Mouse (Mus musculus) embryonic stem cell, embryonic (primary cell): Measurements from ENCODE around the gene Esrrg.

ENCODE experiments used
- CTCF ChIA-PET, 4 experiments: fragments of 300-600 bp in 2 of 4; fragments of 350-600 bp in 2 of 4; sonication (Branson Sonifier 250); formaldehyde crosslinking; loops; one replicate each; lab custom pipeline; 2022; ENCODE audit warnings: inconsistent platforms in 2 of 4; lab: Charles Lee
- POLR2A ChIA-PET, 4 experiments: fragments of 300-600 bp in 2 of 4; fragments of 350-600 bp in 2 of 4; sonication (Branson Sonifier 250); formaldehyde crosslinking; loops; one replicate each; lab custom pipeline; 2022; ENCODE audit warnings: antibody characterized with exemption in 4 of 4, inconsistent platforms in 1 of 4; lab: Charles Lee

Esrrg gene

GRCm38 (mm10) chr1:188059006-188059405 is 450.4 kb downstream of the Esrrg start:
- ChIA-PET POLR2A (no interaction called here), CTCF (no interaction called here)

GRCm38 (mm10) chr1:188060493-188060892 is 451.9 kb downstream of the Esrrg start:
- ChIA-PET POLR2A (no interaction called here), CTCF (no interaction called here)

- POLR2A ChIA-PET = interaction anchor here in 1 of 4 experiments (1.6 kb wide), 1 partner anchor 15 kb away, joined by 4 read pairs; no protein-coding TSS in a partner anchor
- CTCF ChIA-PET = no interaction called here
Measured at GRCm38 (mm10) chr1:188068833-188069232, 460.2 kb downstream of the Esrrg start.

GRCm38 (mm10) chr1:188069849-188070248 is 461.3 kb downstream of the Esrrg start:
- POLR2A ChIA-PET = no interaction called here
- CTCF ChIA-PET = no interaction called here

GRCm38 (mm10) chr1:188077561-188078195 is 469.1 kb downstream of the Esrrg start:
- CTCF ChIA-PET = no interaction called here
- POLR2A ChIA-PET = no interaction called here

- ChIA-PET CTCF (no interaction called here), POLR2A (no interaction called here)
Measured at GRCm38 (mm10) chr1:188080261-188080875, 471.8 kb downstream of the Esrrg start.

GRCm38 (mm10) chr1:188082665-188083640 is 474.4 kb downstream of the Esrrg start:
- POLR2A ChIA-PET = no interaction called here
- CTCF ChIA-PET = no interaction called here

- CTCF ChIA-PET = no interaction called here
- POLR2A ChIA-PET = no interaction called here
Measured at GRCm38 (mm10) chr1:188085116-188085879, 476.7 kb downstream of the Esrrg start.

- POLR2A ChIA-PET = no interaction called here
- CTCF ChIA-PET = no interaction called here
Measured at GRCm38 (mm10) chr1:188093724-188094123, 485.1 kb downstream of the Esrrg start.

GRCm38 (mm10) chr1:188101832-188102231 is 493.2 kb downstream of the Esrrg start:
- CTCF ChIA-PET = no interaction called here
- POLR2A ChIA-PET = no interaction called here

- ChIA-PET POLR2A (interaction anchor here in 1 of 4 experiments (0.6 kb wide), 1 partner anchor 239 kb away, joined by 3 read pairs; no protein-coding TSS in a partner anchor), CTCF (no interaction called here)
Measured at GRCm38 (mm10) chr1:188103179-188103578, 494.6 kb downstream of the Esrrg start.

GRCm38 (mm10) chr1:188105516-188105915 is 496.9 kb downstream of the Esrrg start:
- CTCF ChIA-PET = no interaction called here
- POLR2A ChIA-PET = no interaction called here

GRCm38 (mm10) chr1:188107946-188108345 is 499.4 kb downstream of the Esrrg start:
- ChIA-PET CTCF (no interaction called here), POLR2A (no interaction called here)

GRCm38 (mm10) chr1:188111552-188111951 is 503.0 kb downstream of the Esrrg start:
- ChIA-PET POLR2A (no interaction called here), CTCF (no interaction called here)

- ChIA-PET POLR2A (no interaction called here), CTCF (no interaction called here)
Measured at GRCm38 (mm10) chr1:188113240-188113639, 504.6 kb downstream of the Esrrg start.

GRCm38 (mm10) chr1:188118125-188118524 is 509.5 kb downstream of the Esrrg start:
- POLR2A ChIA-PET = no interaction called here
- CTCF ChIA-PET = no interaction called here

GRCm38 (mm10) chr1:188119806-188120205 is 511.2 kb downstream of the Esrrg start:
- ChIA-PET CTCF (no interaction called here), POLR2A (no interaction called here)

GRCm38 (mm10) chr1:188125521-188126021 is 517.0 kb downstream of the Esrrg start:
- POLR2A ChIA-PET = no interaction called here
- CTCF ChIA-PET = interaction anchor here in 1 of 4 experiments (0.7 kb wide), 1 partner anchor 1272 kb away, joined by 3 read pairs; no protein-coding TSS in a partner anchor

GRCm38 (mm10) chr1:188136126-188136525 is 527.5 kb downstream of the Esrrg start:
- ChIA-PET CTCF (interaction anchor here in 2 of 4 experiments (0.6 kb wide), 2 partner anchors 15 to 19 kb away, joined by 3 read pairs; no protein-coding TSS in a partner anchor), POLR2A (interaction anchor here in 1 of 4 experiments (0.7 kb wide), 1 partner anchor 34 kb away, joined by 3 read pairs; no protein-coding TSS in a partner anchor)
